Mouse (Mus musculus) urinary bladder, postnatal 4 days (tissue): ENCODE measurements at regions not wholly inside any gene's neighbourhood (a gene's known extent, or its start where the extent isn't known, plus 50 kb on each side); places are given as distances from the start of the nearest gene placed in this dataset.

ENCODE experiments used
- DNase-seq, 2 experiments: peaks; one replicate each; pipeline ENCODE4 v3.0.0; 2021 to 2022; ENCODE audit warnings: low spot score in 2 of 2

DNA sequence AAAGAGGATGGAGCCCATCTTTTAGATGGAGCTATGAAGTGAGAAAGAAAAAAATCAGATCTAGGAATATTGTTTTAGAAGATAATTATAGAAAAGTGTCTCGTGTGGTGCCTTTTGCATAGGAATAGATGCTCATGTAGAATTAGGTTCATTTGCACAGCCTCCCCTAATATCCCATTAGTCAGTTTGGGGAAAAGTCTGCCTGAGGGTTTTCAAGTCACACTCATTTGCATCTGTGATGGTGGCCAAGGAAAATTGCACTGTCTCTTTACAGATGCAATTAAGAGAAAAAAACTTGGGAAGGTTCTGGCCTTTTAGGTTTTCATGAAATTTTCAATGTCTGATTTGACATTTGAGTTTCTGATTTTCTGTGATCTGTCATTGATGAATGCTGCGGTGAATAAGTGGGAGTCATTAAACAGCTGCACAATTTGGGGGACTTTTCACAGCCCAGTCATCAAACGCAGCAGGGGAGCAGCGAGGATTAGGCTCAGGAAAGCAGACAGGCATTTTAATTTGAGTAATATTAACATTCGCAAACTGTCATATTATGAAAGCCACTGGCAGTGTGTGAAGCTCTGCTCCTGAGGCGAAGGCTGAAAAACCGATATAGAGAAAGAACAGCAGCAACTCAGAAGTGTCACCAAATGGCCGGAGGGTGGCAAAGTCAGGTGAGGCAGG, 281.5 kb upstream of the Cxadr start:
- DNase-seq, result no peak

DNA sequence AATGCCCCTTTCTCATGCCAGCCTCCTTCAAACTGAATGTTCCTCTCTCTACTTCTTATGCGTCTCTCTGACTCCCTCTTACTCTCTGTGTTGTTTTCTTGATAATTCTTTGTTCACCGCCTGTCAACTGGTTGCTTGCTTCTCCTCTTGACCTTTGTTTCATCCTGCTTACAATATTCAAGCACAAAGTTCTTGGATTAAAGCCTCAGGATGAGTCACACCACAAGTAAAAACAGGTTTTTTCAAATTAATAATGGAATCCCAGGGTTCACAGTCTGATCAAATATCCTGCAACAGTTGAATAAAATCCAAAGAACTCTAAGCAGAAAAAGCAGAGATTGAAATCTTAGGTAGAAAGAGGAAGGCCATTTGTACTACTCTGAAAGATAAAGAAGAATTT, 285.9 kb upstream of the Cxadr start:
- DNase-seq, result no peak

DNA sequence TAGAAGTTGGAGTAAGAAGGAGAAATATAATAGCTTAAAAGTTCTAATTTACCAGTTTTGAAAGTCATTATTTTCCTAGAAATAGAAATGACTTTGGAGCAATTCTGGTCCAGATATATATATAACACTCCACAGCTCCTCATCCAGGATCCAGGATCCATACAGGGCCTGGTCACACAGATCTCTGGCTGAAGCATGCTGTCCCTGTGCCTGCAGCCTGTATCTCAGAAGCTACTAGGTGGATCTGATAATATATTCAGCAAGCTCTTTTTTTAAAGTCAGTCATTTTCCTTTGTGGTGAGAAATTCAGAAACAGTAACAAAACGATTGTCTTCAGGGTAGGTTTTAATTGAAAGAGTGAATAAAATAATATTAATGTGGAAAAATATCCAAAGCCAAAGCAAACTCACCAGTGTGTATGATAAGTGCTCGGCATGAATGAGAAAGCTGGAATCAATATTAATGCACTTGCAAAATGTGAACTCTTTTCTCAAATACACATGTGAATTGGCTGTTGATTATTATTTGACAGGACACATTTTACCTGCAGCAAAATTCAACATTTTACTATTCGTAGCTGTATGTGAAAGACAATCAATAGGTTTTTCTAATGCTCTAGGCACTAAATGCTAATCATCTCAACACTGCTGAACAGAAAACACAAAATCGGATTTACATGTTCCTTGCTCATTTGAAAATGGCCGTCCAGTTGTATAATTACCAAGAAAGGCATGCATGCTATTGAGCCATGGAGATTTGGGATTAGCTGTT, 288.1 kb upstream of the Cxadr start:
- DNase-seq, result no peak

DNA sequence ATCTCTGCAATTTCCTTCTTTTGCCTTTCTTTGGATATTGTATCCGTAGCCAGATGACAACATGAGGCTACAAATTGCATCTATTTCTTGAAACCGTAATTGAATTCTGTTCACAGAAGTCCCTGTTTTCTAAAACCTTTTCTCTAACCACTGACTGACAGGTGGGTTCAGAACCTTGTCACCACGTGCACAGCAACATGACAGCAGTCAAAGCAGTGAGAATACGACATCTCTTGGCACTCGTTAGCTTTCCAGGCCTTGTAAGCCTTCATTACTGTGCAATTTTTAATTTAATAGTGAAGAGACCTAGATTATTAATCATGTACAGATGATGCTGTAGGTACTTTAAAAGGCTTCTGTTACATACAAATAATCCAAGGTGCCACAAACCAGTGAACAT, 297.3 kb upstream of the Cxadr start:
- no peak for DNase-seq

DNA sequence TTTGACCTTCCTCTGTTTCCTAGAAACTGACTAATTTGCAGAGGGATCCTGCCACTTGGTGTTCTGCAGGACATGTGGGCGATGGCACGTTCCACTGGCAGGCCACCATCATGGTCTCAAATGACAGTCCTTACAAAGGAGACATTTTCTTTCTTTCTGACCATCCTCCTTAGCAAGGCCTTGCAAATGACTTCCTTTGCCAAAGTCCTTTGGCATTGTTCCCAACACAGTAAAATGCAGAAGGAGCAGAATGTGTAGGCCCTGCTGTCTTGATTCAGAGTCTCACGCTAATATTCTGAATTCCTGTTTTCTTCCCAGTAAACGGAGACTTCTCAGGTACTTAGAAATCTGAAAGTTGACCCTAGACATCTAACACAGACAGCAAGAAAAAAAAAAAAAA, 308.3 kb upstream of the Cxadr start:
- DNase-seq, result no peak

DNA sequence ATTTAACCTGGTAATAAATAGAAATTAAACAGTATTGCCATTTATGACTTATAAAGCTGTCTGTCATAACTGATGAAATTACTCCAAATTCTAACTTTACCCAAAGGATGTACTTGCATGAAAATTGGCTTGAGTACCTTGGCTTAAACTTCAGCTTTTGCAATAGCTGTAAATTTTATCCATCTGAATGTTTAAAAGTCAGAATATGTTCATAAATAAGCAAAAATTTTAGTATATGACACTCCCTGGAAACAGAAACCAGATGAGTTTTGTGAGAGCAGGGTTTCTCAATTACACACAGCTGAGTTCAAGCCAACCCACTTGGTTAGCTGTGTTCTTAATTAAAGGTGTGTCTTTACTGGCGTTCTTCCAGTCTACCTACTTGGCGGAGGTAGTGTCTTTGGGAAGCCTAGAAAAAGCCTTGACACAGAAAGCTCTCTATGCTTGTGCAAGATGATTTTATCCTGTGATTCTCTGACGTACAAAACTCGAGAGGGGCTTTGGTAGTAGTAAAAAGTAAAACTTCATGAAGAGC, 311.4 kb upstream of the Cxadr start:
- no peak for DNase-seq

DNA sequence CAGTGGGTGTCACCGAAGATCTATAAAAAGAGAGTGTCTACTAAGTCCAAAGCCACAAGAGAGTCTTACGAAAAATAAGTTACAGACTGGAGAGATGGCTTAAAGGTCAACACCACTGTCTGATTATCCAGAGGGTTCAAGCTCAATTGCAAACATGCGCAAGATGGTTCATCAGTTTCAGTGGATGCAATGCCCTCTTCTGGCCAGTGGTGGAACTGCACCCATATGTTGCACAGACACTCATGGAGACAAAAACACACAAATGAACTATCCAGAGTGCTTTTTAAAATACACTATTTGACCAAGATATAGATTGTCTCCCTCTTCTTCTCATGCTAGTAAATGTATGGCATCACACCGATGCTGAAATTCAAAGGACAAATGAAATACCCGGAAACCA, 312.1 kb upstream of the Cxadr start:
- no peak for DNase-seq

DNA sequence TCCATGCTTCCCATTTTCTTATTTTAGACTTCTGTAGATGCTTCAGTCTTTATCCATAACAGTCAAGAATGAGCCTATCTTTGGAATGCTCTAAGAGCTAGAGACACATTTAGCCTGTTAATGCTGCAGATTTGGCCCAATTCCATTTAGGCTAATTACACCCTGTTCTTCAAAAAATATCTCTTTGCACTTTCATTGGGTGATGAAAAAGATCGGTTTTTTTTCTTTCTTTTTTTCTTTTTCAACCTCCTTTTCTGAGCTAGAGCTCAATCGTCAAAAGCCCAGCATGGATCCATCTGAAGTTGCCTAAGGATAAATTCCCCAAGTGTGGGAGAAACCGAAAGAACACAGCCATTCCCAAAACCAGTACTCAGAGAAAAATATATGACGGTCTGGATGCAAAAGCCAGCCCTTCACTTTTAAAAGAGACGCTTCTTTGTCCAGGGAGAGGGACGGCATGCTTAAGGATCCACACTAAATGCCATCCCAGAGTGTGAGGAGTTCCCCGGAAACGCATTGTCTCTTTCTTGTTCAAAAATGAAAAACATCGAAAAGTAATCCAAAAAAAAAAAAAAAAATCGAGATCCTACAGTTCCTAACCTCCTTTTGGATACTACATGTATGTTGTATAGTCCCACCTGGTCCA, 314.3 kb upstream of the Cxadr start:
- no peak for DNase-seq

DNA sequence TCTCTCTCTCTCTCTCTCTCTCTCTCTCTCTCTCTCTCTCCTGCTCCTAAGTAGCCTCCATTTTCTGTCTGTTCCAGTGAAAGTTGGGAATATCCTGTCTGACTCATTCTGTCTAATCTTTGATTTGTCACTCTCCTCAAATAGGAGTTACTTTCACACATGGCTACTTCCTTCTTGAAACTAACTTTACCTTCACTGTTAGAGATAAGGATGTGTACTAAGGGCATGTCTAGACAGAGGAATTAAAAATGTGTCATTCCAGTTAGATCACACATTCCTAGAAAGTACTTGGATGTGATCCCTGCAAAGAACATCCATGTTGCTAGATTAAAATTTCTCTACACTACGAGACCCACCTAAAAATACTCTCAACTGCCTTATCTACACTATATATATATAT, 346.9 kb upstream of the Gm11146 start:
- no peak for DNase-seq

DNA sequence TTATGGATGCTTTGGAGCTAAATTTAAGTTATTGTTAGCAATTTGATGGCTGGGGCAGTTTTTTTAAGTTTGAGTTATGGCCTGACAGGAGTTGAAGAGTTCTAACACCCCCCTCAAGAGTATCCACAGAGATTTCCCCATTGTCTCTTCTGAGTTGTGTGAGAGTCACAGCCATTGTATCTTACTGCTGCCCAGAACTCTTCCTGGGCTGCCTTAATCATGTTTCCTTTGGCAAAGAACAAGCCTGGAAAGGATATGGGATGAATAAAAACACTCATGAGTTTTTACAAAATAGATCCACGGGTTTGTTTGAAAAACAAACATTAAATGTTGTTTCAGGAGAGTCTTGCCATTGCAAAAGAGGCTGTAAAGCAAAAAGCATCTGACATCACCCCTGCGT, 343.5 kb upstream of the Gm11146 start:
- no peak for DNase-seq

DNA sequence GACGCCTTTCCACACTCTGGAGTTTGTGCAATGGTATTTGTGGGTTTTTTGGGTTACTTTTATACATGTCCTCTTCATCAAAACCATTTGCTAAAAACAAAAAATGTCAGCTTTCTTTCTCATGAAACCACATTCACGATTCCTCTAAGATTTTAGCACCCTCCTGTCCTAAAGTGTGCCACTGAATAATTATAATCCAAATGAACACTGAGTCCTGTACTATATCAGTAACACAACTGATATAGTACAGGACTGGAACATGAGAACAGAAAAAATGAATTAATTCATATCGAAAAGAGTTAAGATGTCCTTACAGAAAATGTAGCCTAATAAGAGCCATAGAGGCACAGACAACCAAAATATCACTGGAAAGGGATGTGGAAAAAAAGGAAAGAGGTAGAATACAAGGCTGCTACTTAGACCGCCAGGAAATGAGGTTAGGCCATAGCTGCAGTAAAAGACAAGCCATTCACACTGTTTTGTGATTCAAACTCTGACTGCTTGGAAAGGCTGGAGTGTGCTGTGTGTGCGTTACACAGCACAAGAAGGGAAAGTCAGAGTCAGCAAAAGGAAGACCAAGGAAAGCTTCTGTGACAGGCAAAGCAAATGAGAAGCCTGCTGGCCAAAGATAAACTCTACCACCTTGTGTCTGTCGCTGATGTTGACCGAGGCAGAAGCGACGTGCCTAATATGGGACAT, 329.3 kb upstream of the Gm11146 start:
- no peak for DNase-seq

DNA sequence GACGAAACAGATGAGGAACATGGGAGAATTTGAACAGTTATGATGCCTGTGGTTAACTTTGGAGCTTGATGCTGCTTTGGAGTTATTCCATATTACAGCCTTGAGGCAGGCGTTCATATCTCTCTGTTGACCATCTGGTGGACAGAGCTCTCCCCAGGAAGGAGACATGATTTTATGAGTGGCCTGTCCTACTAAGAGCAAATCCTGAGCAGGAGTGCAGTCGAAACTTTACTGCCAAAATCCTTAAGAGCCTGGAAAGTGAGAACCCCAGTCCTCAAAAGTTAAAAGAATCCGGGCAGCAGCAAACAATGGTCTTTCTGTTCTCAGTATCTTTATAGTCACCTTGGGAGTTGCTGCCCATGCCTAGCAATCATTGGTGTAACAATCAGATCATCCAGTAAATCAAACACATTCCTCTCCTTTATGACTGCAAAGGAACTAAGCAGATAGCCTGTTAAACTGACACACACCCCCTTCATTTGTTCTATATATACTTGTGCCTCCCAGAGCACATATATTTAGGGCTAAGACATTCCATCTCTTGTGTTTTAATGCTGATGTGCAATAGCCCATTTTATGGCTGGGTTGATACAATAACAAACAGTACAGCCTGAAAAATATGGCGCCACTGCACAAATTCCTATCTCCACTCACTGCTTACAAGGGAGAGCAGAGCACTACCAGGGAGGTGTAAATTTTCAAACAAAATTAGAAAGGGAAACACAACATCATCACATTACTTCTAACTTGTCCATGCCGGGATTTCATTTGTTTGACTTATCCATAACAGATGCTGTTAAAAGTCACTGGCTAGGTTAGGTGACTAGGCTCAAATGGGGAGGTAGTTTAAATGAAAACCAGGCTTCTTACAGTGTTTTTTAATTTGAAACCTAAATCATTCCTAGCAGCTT, 312.5 kb upstream of the Gm11146 start:
- DNase-seq, result no peak

DNA sequence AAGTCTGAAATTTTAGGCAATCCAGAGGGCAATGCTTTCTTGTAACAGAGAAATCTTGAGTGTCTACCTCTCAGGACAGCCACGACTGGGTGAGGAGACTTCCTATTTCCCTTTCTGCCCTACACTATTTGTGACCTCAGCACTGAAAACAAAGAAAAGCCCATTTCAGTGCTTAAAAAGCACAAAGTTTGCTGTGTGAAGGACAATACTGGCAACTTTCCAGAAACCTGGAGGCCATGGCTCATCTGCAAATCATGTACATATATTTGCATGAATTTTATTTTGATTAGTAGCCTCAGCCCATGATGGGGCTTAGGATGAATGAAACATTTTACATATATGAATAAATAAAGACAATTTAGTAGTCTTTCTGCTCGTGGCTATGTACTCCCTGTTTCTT, 292.4 kb upstream of the Gm11146 start:
- DNase-seq, result no peak

DNA sequence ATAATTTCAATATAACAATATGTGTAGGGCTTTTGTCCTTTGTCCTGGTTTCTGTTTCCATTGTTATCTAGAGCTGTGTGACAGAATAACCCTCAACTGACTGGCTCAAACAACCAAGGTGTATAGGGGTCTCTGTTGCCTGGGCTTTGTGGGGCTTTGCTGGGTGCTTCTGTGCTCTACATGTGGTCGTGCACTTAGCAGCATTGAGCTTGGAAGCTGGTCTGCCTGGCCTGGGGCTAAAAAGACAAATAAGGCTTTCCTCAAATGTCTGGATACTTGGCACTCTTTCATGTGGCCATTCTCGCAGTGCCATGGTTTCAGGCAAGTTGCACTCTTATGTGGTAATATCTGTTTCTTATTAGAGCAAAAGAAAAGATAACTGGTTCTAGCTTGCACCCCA, 291.8 kb upstream of the Gm11146 start:
- no peak for DNase-seq

DNA sequence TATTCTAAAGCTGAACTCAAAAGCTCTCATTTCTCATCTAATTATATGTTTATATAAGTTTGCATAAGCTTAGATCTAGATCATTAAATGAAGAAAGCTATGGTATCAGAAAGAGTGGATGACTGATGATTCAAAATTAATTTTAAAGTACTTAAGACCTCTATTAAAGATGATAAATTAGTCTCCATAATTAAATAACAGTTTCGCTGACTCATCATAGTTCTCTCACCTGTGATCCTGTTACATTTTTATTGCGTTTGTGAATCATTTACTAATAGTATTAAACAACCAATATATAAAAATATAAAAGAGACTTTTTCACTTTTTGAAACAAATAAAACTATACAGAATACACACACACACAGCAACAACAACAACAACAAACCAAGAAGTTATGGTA, 290.8 kb upstream of the Gm11146 start:
- DNase-seq, result no peak

DNA sequence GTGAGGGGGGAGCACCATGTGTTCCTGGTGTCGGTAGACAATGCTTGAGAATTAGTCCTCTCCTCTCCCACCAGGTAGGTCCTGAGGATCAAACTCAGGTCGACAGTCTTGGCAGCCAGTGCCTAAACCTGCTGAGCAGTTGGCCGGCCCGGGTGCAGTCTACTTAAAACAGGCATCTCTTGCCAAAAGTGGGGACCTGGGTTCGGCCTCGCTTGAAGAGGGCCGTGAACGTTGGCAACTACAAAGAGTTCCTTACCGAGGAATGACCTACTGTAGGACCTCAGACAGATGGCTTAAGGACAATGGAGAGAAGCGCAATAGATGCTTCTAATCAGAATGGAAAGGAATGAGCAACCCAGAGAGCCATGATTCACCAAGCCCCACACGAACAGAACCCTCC, 287.5 kb upstream of the Gm11146 start:
- no peak for DNase-seq

DNA sequence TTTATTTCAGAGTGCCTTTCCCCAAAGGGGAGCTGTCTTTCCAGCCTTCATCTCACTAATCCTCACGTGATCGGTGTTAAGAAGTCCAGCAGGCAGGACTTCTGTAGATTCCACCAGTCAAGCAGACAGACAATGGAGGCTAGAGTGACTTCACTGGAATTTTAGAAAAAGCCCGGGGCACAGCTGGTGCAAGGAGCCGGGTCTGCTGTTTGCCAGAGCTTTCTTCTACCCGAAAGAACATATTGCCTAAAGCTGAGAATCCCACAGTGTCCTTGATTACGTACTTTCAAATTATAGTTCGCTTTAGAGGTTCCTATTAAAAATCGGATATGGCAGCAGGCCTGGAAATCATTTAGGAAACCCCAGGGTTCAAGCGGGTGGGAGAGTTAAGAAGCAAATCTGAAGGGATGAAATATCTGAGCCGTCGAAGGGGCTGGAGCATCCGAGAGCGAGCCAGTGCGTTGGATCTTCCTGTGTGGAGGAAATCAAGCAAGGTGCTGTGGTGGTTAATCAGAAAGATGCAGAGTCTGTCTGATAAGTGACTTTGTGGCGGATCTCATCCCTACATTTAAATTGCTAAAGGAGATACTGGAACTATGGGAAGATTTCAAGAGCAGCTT, 283.3 kb upstream of the Gm11146 start:
- DNase-seq, result no peak

DNA sequence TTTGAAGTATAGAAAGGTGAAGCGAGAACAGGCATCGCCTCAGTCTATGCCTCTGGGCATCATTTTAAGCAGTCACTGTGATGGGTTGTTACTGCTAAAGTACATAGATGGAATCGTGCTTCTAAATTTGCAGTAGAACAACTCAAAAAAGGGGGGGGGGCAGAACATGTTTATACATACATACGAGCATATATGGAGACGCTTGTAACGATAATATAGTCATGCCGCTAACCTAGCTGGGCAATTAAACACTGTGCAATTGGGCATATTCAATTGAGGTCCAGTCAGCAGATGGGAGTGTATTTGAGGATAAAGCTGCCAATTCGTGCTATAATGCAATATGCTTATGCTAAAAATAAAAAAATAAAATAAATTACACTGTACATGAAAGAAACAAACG, 282.6 kb upstream of the Gm11146 start:
- no peak for DNase-seq

DNA sequence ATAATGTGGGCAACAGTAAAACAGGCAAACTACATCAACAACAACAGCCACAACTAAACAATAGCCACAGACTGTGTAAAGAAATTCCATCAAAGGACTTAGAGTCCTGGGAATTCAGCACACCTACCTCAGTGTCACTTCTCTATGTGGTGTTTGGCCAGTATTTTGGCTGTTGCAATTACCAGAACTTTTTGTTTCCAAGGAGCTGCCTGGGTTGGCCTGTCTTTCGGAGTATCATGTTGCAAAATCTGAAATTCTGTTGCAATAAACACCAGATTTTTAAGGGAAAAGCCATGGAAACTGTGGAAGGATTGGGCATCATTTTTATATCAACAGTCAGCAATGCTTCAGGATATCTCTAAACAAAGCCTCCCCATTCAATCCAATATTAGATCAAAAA, 275.1 kb upstream of the Gm11146 start:
- no peak for DNase-seq

DNA sequence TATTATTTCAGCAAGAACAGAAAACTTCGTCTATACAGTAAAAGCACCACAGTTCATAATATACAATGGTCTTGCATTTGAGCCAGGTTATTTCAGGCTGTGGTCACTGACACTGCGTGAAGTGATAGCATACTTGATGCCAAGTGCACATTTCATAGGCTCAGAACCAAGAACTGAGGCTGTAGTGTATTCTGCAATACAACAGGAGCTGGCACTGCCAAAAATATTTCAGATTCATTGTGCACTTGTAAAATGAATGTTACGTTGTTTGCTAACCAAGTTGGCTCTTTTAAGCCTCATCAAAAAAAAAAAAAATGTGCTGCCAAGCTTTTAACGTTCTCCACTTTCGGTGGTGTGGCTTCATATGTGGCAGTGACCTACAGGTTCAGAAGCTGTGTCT, 261.4 kb upstream of the Gm11146 start:
- DNase-seq, result no peak
